Mouse (Mus musculus) CD4-positive, CD25-positive, alpha-beta regulatory T cell, adult 2 months (primary cell): ENCODE measurements at regions not wholly inside any gene's neighbourhood (a gene's known extent, or its start where the extent isn't known, plus 50 kb on each side); places are given as distances from the start of the nearest gene placed in this dataset.

Source experiments
- DNase-seq: peaks from one replicate; pipeline ENCODE4 v3.0.0-alpha.2; 2012; ENCODE audit warnings: low read depth, low spot score

DNA sequence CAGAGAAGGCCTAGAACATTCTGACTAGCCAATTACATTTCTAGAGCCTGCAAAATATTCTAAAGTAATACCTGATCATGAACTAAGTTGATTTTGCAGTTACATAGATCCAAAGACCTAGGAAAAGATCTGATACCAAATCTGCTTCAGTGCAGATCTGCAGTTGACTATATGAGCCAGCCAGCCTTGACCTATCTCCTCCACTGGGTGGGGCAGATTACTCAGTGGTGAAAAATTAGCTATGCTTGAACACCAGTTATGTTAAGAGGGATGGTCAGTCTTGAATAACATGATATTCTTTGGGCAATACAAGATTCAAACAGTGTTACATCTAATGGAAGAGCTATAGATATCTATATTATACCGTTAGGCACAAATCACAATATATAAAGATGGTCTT is 269.0 kb downstream of the Gm11361 start:
- no peak for DNase-seq

GRCm38 (mm10) chr13:28524411-28524810 is 267.1 kb downstream of the Gm11361 start:
- DNase-seq: no peak

DNA sequence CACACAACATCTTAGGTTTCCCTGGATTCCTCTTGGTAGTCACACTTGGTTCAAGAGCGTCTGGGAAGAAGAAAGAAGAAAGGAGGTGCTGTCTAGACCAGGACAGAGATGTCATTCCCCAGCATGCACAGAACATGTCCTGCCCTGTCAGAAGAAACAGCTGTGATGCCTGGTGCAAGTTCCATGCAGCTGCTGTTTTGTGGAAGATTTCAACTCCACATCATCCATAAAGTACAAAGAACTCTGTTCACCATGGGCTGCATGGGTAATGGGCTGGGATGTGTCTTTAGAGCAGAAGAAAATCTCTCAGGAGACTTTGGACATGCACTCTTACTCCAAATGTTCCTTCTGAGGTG is 262.8 kb downstream of the Gm11361 start:
- DNase-seq: no peak

- no peak for DNase-seq
These were observed 262.2 kb downstream of the Gm11361 start for GRCm38 (mm10) chr13:28519383-28520126.

DNA sequence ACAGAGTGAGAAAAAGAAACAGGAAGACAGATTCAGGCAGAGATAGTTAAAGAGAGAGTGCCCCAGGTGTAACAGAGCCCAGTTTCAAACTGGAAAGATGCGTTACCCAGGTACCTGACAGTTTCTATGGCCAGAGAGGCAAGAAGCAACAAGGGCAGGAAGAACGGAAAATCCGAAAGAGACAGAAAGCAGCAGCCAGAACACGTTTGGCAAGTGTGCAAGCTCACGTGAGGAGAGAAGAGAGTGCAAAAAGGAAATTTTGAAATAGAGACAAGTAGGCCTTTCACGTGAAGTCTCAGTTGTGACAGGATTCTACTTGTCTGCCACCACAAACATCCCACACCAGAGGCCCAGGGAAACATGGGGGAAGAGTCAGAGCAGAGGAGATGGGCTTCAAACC is 259.8 kb downstream of the Gm11361 start:
- no peak for DNase-seq

DNA sequence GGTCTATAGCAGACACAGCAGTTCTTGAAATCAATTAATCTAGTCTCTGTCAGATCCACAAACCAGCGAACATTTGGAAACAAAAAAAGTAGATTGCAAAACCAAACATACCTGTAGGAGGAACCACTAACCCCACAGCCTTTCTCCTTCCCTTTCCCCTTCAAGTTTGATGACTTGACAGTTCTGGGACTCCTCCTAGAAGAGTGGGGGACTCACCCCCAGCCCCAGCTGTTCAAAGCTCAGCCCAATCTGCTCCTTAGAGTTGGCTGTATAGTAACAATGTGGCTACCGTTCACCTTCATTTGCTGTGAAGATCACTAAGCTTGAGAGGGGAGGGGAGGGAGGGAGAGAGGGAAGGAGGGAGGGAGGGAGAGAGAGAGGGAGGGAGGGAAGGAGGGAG is 259.3 kb downstream of the Gm11361 start:
- DNase-seq: peak; percentile 24

GRCm38 (mm10) chr13:28514245-28514644 is 256.9 kb downstream of the Gm11361 start:
- DNase-seq: peak; percentile 42

GRCm38 (mm10) chr13:28513336-28513735 is 256.0 kb downstream of the Gm11361 start:
- no peak for DNase-seq

- peak; percentile 90 for DNase-seq
These were observed 255.4 kb downstream of the Gm11361 start for GRCm38 (mm10) chr13:28512573-28513334.

DNA sequence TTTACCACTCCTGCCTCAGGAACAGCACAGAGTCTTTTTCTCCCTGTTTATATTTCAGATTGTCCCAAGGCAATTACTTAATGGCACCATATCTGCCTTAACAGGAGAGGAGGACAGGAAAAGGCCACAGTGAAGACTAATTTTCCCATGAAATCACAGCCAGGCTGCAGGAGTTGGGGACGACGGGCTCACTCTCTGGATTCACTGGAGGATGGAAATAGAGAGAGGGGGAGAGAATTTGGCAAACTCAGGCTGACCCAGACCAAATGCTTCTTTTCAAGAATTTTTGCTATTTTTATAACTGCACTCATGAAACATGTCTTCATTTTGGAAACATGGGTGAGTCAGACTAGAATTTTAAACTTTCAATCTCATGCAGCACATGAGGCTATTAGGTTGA is 250.9 kb downstream of the Gm11361 start:
- no peak for DNase-seq

DNA sequence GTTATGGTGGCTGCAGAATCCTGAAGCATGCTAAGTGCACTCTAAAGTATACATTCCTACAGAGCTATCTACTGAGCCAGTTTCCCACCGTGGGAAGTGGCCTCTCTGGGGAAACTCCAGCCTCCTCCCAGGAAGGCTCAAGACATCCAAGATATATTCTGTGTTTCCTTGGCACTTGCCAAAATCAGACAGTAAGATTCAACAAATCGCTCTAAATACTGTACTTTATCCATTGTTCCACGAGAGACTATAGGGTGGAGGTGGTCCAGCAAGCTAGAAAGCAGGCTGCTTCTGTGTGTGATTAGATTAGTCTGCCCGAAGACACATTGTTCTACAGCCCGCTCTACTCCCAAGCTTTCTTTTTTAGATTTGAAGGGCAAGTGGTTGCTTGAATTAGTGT is 250.5 kb downstream of the Gm11361 start:
- DNase-seq: no peak

GRCm38 (mm10) chr13:28504340-28504739 is 247.0 kb downstream of the Gm11361 start:
- no peak for DNase-seq

DNA sequence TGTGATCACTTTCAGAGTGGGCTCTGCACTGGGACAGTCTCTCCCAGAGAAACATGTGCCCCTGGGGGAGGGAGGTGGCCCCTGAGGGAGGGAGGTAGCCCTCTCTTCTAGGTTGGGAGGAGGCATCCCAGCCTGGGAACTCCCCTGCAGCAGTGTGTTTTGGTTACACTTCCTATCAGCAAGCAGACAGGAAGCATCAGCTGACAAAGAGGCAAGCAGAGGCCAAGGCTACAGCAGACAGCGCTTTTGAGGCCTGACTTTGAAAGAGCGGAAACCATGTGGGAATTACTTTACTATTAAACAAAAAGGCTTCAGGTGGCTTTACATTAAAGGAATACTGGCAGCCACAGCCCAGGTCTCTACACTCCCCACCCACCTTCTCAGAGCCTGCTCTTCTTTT is 244.8 kb downstream of the Gm11361 start:
- peak; percentile 81 for DNase-seq

DNA sequence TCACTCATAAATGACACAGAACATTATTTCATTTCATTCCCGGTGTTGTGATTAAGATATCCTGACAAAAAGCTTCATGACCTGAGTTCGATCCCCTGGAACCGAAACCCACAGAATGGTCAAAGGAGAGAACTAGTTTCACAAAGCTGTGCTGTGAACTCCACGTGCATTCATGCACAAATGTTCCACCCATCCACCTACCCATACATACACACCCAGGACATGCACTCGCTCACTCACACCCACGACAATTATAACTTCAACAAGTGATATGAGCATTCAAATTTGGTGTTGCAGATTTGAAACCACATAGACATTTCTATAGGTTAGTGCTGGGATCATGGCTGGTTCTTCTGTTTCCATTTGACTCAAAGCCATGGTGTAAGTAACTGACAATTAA is 243.4 kb downstream of the Gm11361 start:
- DNase-seq: peak; percentile 32

GRCm38 (mm10) chr13:28497483-28497882 is 240.2 kb downstream of the Gm11361 start:
- DNase-seq: no peak

- DNase-seq: no peak
These were observed 234.7 kb downstream of the Gm11361 start for GRCm38 (mm10) chr13:28492015-28492414.

DNA sequence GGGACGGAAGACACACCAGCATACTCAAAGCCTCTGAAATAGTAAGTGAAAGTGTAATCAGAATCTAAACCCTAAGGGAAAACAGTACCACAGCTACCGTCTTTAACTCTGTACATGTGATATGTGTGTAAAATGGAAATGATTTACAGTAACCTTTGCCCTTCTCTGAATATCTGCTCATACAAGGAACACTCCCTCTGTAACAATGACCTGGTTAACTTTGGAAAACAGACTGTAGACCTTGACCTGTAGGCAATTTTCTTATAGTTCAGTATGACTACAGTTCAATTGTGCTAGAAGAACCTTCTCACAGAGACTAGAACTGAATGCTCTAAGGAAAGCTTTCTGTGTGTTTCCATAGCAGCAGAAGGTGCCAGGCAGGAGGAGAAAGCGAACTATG is 226.4 kb downstream of the Gm11361 start:
- no peak for DNase-seq

GRCm38 (mm10) chr13:28481224-28481965 is 224.1 kb downstream of the Gm11361 start:
- DNase-seq: no peak

DNA sequence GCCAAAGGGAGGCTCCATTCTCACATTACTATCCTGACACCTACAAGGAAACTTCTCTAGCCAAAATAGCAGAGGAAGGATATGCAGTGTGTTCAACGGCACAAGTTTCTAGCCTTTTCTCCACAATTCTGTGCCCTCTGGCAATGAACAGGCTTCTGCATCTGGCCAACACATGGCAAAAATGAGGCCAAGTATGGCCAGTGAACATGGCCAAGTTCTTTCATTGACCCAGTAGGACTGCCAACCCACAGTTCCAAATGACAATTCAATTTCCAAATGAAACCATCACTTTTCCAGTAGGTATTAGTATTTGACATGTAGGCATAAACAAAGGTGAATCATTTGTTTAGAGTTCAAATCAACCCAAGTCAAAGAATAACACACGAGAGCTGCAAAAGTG is 208.8 kb downstream of the Gm11361 start:
- DNase-seq: no peak

DNA sequence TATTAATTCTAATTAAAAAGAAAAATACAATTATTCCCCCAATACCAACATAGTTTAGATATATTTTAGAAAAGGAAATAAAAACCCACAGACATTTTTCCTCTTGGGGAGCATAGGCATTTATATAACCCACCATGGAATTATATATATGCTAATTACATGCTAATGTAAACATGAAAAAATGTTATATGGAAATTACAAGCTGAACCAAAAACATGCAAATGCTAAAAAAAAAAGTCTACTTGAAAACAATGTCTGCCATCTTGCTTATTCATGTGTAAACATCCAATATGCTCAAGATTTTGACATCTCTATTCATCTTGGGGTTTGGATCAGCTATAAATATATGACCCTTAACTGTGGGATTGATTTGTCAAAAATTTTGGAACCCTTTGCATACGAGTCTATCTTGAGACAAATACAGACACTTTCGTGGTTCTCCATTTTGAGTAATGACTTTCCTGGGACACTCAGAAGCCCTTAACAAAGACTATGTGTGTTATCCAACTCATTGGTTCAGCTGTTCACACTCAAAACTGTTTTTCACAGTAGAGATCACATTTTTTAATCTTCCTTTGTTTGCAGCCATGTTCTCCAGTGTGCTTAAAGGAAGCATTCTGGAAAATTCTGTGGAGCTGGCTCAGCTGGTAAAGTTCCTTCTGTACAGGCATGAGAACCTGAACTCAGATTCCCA is 208.0 kb downstream of the Gm11361 start:
- no peak for DNase-seq

DNA sequence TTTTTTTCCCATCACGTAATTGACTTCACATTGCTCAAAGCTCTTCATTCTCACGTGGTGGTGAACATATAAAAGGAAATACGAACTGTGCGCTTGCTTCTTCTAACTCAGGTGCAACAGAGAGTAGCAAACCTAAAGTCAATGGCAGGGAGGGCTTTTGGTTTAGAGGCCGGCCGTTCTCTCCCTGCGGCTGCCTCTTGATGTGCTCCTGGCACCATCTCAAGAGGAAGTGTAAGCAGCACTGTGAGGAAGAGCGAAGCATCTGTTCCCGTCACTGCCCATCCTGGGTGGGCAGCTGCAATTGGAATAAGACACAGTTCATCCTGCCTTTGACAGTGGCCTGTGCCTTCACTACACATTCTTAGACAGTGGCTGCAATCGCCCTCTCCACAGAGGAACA is 204.0 kb downstream of the Gm11361 start:
- peak; percentile 1 for DNase-seq

DNA sequence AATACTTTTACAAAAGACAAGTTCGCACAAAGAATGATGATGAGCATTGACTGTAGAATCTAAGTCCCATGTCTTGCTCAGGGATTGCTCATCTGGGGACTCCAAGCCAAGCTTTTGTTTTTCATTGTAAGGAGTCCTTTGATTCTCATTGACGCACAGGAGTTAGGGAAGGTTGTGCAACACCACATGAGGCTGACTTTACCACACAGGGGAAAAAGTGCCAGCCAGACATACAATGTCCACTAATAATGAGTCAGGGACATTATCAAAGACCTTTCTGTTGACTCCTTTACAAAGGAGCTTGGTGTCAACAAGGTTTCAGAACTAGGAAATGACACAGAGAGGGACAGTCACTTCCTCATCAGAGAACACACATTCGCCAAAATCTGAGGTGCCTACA is 200.1 kb downstream of the Gm11361 start:
- no peak for DNase-seq
